Mouse (Mus musculus) cerebellum, adult 2 months (tissue): Measurements from ENCODE around the gene Fcmr. TPM values are rescaled to one million over a fixed set of nuclear protein-coding genes. Genes with fewer than 3 reads are reported as not detected.

Source experiments
- DNase-seq, 2 experiments: peaks; one replicate each; pipeline ENCODE4 v3.0.0; 2021
- H3K27ac ChIP-seq: fragments of 200-500 bp; 2 replicates; pipeline ENCODE4 v1.5.1; 2012; ENCODE audit warnings: low read length, control low read depth, inconsistent platforms; ENCODE audit not compliant: insufficient read depth
- H3K27me3 ChIP-seq: fragments of 200-500 bp; 2 replicates; pipeline ENCODE4 v1.6.1; 2012; ENCODE audit warnings: inconsistent platforms, mild to moderate bottlenecking, low read length, moderate library complexity; ENCODE audit not compliant: control insufficient read depth, insufficient read depth
- H3K4me1 ChIP-seq: fragments of 200-500 bp; 2 replicates; pipeline ENCODE4 v1.6.1; 2011; ENCODE audit warnings: low read length; ENCODE audit not compliant: control insufficient read depth, insufficient read depth
- H3K4me3 ChIP-seq: fragments of 200-500 bp; replicated peaks from 2 replicates; pipeline ENCODE3; 2011; ENCODE audit warnings: mild to moderate bottlenecking, low read depth, low read length, control low read depth; ENCODE audit not compliant: insufficient read depth
- CTCF ChIP-seq: fragments of 200-500 bp; IDR thresholded peaks from 2 replicates; pipeline ENCODE4 v1.5.1; 2011; ENCODE audit warnings: low read depth, mild to moderate bottlenecking, control low read depth, low read length, moderate library complexity, borderline replicate concordance; ENCODE audit not compliant: insufficient read depth
- POLR2A ChIP-seq: fragments of 200-500 bp; IDR thresholded peaks from 2 replicates; pipeline ENCODE4 v1.6.1; 2011; ENCODE audit warnings: low read length, control low read depth, borderline replicate concordance; ENCODE audit not compliant: insufficient read depth
- WGBS: fragments of 180-500 bp; shearing (Covaris S2); methylation state at CpG from one replicate; pipeline ENCODE4 v1.1.7; 2018; 5-methylcytosine and 5-hydroxymethylcytosine counted together
- polyA plus RNA-seq: library from polyadenylated mRNA; depleted of rRNA; stranded (reverse); fragments of >200 nt; gene quantifications from 2 replicates; pipeline ENCODE4 v1.2.3, GENCODE M21; 2012

Fcmr gene
- polyA plus RNA-seq, 1 experiment = 1.1 TPM

DNA sequence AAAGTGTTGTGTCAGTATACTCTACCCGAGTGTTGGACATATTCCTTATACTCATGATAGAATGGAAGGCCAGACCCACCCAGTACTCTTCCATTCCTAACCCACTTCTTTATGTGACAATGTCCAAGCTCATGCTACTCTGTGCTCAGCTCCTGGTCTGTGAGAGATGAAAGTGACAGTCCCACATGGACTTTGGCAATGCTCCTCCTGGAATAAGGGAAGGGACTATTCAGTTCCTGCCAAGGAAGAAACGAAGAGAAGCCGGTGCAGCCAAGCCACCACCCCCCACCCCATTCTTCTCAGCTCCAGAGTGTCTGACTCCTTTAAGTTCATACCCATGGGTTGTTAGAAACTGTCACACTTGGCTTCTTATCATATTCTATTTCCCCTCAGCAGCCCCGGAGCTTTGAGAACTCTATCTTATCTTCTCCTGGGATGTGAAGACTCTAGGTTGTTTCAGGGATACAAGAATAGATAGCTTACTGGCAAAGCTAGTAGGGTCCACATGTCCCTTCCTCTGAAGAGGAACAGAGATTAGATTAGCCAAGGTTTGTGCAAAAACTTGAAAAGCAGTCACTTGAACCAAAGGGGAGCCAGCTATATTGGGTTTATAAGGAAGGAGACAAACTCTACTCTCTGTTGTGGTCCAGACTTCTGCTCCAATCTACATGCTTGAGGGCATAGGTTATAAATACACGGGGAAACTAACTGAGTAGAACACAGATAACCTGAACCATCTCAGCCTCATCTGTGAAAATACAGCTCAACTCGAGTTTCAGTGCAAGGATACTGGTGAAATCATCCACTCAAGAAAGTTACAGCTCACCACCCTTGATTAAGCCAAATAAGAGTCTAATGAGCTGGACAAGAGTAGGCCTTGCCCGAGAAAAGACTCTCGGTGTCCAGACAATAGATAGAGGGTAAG lies 35.3 kb upstream of the Fcmr start:
- TF ChIP-seq CTCF (no peak), POLR2A (no peak)
- Histone ChIP-seq H3K4me1 (peaks cover 2% of the 10 kb centered on the region; the same call in 1 of the 2 replicates), H3K4me3 (no peak overlapping the region), H3K27ac (no peak overlapping the region), H3K27me3 (no peaks in the 10 kb centered on the region)
- no peak for DNase-seq
- 76% methylated on average over 8 of the region's 8 CpGs for WGBS

- H3K27ac ChIP-seq = no peak overlapping the region
- WGBS = 90% methylated on average over 5 of the region's 5 CpGs
- H3K4me3 ChIP-seq = no peak overlapping the region
- TF ChIP-seq CTCF = no peak
- no peaks in the 10 kb centered on the region for H3K27me3 ChIP-seq
- H3K4me1 ChIP-seq = peaks cover 4% of the 10 kb centered on the region; the same call in 1 of the 2 replicates
- no peak for DNase-seq
Measured at GRCm38 (mm10) chr1:130832230-130833149, 33.0 kb upstream of the Fcmr start.

DNA sequence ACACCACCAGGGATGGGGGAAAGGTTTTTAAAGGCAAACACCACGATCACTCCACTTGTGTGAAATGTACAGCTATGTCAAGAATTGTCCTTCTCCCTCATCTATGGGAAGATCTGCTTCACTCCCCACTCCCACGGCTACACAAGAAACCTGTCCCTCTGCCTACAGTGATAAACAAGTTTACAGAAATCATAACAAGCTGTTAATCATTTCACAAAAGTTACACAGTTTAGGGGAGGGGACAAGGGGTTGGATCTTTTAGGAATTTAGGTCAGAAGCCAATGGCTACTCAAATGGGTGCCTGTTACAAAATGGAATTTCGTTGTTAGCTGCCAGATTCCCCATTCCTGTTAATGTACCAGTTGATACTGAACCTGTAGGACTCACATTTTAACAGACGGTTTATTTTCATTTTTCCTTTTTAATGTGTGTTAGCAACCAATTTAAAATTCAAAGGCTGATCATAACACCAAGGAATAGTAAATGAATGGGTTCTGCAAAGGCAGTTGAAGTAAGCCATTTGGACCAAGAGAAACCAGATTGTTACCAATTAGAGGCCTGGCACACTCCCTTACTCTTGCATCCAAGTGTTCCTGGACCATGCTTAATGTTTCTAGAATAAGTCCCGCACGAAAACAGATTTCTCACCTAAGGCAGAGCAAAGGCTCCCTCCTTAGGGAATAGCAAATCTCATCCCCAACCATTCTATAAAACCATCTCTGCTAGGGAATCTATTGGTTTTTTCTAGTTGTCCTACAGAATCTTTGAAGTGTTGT lies 30.1 kb upstream of the Fcmr start:
- peak; percentile 25 to 81 for DNase-seq
- Histone ChIP-seq H3K4me3 (no peak overlapping the region), H3K27me3 (no peaks in the 10 kb centered on the region), H3K4me1 (peaks cover 4% of the 10 kb centered on the region; the same call in 1 of the 2 replicates), H3K27ac (no peak overlapping the region)
- WGBS = 37% methylated on average over 6 of the region's 6 CpGs
- TF ChIP-seq CTCF (no peak), POLR2A (no peak)

GRCm38 (mm10) chr1:130838288-130838687 lies 27.2 kb upstream of the Fcmr start:
- peaks cover 4% of the 10 kb centered on the region; the same call in 1 of the 2 replicates for H3K4me1 ChIP-seq
- no peak for DNase-seq
- TF ChIP-seq CTCF (no peak), POLR2A (no peak)
- 86% methylated on average over 6 of the region's 6 CpGs for WGBS
- no peak overlapping the region for H3K4me3 ChIP-seq
- no peak overlapping the region for H3K27ac ChIP-seq
- H3K27me3 ChIP-seq = no peaks in the 10 kb centered on the region

DNA sequence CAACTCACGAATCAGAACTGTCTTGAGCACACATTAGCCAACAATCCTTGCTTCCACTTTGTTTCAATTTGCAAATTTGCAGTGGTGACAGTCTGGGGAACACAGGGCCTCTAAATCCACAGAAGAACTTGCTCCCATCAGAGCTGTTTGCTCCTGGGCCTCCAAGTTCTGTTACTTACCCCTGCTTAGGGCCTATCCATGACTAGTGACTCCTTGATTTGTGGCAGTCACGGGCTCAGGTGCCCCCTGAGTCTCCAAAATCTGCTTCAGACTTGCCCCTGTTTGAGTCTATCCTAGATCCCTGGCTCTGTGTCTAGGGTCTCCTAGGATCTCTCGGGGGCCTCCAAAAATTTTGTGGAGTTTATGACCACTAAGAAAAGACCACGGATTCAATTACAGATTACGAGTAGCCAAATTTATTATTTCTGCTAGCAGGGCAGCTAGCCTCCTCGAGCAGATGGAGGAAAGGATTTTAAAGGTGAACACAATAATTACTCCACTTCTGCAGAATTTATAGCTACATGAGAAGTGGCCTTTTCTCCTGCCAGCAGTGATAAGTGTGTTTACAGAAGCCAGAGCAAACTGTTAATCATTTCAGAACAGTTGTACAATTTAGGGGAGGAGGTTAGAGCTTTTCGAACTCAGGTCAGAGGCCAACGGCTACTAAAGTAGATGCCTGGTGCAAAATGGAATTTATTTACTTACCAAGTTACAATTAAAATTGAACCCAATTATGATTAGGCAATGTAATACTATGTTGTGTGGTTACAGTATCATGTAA lies 24.7 kb upstream of the Fcmr start:
- DNase-seq = no peak
- Histone ChIP-seq H3K4me1 (no peaks in the 10 kb centered on the region; the same call in 1 of the 2 replicates), H3K27me3 (no peaks in the 10 kb centered on the region), H3K27ac (no peak overlapping the region), H3K4me3 (no peak overlapping the region)
- TF ChIP-seq CTCF (no peak), POLR2A (no peak)
- WGBS = 86% methylated on average over 8 of the region's 8 CpGs

DNA sequence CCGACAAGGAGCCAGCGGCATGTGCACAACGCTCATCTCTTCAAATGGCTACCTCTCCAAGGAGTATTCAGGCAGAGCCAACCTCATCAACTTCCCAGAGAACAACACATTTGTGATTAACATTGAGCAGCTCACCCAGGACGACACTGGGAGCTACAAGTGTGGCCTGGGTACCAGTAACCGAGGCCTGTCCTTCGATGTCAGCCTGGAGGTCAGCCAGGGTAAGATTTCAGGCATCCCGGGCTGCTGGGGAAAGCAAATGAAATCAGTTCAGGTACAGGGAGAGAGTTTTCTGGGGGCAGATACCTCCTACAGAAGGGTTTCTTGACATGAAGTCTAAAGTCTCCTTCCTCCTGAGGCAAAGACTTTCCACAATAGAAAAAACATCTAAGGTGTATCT lies 23.8 kb upstream of the Fcmr start:
- H3K4me1 ChIP-seq = no peaks in the 10 kb centered on the region
- WGBS = 89% methylated on average over 7 of the region's 7 CpGs
- TF ChIP-seq POLR2A (no peak), CTCF (no peak)
- H3K4me3 ChIP-seq = no peak overlapping the region
- H3K27ac ChIP-seq = no peak overlapping the region
- H3K27me3 ChIP-seq = no peaks in the 10 kb centered on the region
- no peak for DNase-seq
